Mouse (Mus musculus) intestine, postnatal 0 days (tissue): Measurements from ENCODE around the gene Atf2. TPM values are rescaled to one million over a fixed set of nuclear protein-coding genes. Genes with fewer than 3 reads are reported as not detected.

Experiments used
- ATAC-seq: fragments of 200-750 bp; cut with Nextera tagmentation; 2 replicates; pipeline ENCODE4 v1.8.0; 2017; ENCODE audit warnings: mild to moderate bottlenecking, moderate TSS enrichment, moderate library complexity
- H3K27ac ChIP-seq: fragments of 300-500 bp; sonication (generic); 2 replicates; pipeline ENCODE4 v1.5.1; 2014; ENCODE audit warnings: mild to moderate bottlenecking, low read depth, low read length, moderate library complexity
- H3K27me3 ChIP-seq: fragments of 300-500 bp; sonication (generic); replicated peaks from 2 replicates; pipeline ENCODE4 v1.6.1; 2014; ENCODE audit warnings: low read length, mixed read lengths; ENCODE audit not compliant: control insufficient read depth, insufficient read depth
- H3K36me3 ChIP-seq: fragments of 300-500 bp; sonication (generic); 2 replicates; pipeline ENCODE4 v1.6.1; 2014; ENCODE audit warnings: mild to moderate bottlenecking, moderate library complexity; ENCODE audit not compliant: control insufficient read depth, insufficient read depth
- H3K4me1 ChIP-seq: fragments of 300-500 bp; sonication (generic); replicated peaks from 2 replicates; pipeline ENCODE4 v1.6.1; 2014; ENCODE audit warnings: antibody characterized with exemption, low read length, mixed read lengths; ENCODE audit not compliant: control insufficient read depth, insufficient read depth
- H3K4me2 ChIP-seq: fragments of 300-500 bp; sonication (generic); replicated peaks from 2 replicates; pipeline ENCODE4 v1.6.1; 2014; ENCODE audit warnings: low read depth, mild to moderate bottlenecking, moderate library complexity
- H3K4me3 ChIP-seq: fragments of 300-500 bp; sonication (generic); 2 replicates; pipeline ENCODE4 v1.5.1; 2014; ENCODE audit warnings: low read depth, low read length
- H3K9ac ChIP-seq: fragments of 300-500 bp; sonication (generic); 2 replicates; pipeline ENCODE4 v1.6.1; 2014; ENCODE audit warnings: mild to moderate bottlenecking, low read depth, low read length
- H3K9me3 ChIP-seq: fragments of 300-500 bp; sonication (generic); 2 replicates; pipeline ENCODE4 v1.6.1; 2016; ENCODE audit warnings: mixed run types; ENCODE audit not compliant: control insufficient read depth
- CTCF ChIP-seq: sonication (generic); IDR thresholded peaks from 2 replicates; pipeline ENCODE4 v1.5.1; 2016; ENCODE audit warnings: low read depth, mild to moderate bottlenecking, control low read depth, antibody characterized with exemption, moderate library complexity
- WGBS: fragments of 180-500 bp; shearing (Covaris S2); extraction: QIAGEN DNeasy Blood & Tissue Kit; methylation state at CpG from one replicate; pipeline ENCODE4 v1.1.7; 2014; 5-methylcytosine and 5-hydroxymethylcytosine counted together
- polyA plus RNA-seq: library from polyadenylated mRNA; unstranded; fragments of >200 nt; fragmentation: Nextera tagmentation; extraction: Ambion mirVana; gene quantifications from 2 replicates; pipeline ENCODE4 v1.2.1, GENCODE M21; 2015

The Atf2 gene
- polyA plus RNA-seq, 1 experiment from 2014 or later = 24.2 TPM

DNA sequence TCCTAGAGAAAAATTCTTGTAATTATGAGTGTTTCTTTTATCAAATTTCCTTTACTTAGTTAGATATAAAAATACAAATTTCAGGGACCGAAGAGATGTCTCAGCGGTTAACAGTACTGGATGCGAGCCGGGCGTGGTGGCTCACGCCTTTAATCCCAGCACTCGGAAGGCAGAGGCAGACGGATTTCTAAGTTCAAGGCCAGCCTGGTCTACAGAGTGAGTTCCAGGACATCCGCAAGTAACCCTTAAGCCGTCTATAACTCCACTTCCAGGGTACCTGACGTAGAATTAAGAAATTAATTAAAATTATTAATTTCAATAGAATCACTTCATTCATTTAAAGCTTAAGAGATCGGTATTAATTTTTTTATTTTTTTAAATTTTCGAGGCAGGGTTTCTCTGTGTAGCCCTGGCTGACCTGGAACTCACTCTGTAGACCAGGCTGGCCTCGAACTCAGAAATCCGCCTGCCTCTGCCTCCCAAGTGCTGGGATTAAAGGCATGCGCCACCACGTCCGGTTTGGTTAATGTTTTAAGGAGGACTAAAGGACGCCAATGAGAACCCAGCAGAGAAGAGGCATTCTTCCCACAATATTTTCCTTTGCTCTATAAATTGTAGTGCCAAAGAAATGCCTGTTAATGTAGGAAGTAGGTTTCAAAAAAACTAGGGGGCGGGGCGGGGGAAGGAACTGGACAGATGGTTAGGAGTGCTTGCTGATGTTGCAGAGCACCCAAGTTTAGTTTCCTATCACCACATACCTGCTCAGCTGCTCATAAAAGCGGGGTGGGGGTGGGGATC lies 1.2 kb upstream of the Atf2 start:
- H3K9ac ChIP-seq = peak overlapping the region; percentile 48; the same call in 1 of the 2 replicates
- H3K4me3 ChIP-seq = peak overlapping the region; percentile 100
- no peaks in the 10 kb centered on the region for H3K9me3 ChIP-seq
- TF ChIP-seq CTCF = no peak
- no peak overlapping the region for H3K27ac ChIP-seq
- no peaks in the 10 kb centered on the region for H3K36me3 ChIP-seq
- H3K27me3 ChIP-seq = no peaks in the 10 kb centered on the region
- WGBS = 61% methylated on average over 22 of the region's 22 CpGs
- no peak for ATAC-seq
- peak overlapping the region; percentile 74 for H3K4me2 ChIP-seq
- H3K4me1 ChIP-seq = no peaks in the 10 kb centered on the region

DNA sequence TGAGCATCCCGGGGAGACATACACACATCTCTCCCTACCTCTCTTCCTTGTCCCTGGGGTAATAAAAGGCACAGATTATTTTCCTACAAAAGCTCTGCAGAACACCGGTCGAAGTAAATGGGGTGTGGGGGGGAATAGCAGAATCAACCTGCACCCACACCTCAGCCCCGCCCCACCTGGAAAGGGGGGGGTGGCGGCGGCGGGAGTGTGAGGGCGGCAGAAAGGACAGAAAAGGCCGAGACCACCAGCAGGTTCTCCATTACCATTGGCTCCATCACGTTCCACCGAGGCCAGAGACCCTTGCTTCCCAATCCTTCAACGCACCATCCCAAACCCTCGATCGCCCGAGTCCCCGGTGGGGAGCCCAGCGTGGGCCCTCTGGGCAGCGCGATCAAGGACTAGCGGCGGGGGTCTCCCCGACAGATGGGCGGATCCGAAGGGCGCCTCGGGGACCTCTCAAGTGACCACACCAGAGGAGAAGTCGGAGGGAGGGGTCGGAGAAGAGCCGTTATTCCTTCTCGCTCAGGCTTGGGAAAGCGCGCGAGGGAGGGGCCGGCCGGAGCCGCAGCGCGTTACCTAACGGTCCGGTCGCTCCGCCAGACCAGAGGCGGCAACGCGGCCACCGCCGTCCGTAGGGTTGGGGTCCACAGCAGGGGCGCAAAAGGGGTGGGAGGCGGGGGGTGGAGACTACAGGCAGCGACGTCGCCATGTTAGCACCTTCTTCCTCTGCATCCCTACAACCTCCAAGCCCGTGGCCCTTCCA lies 557 bp downstream of the Atf2 start:
- H3K9ac ChIP-seq = peak overlapping the region; percentile 97
- TF ChIP-seq CTCF = no peak
- ATAC-seq = peak; percentile 26
- no peaks in the 10 kb centered on the region for H3K36me3 ChIP-seq
- no peaks in the 10 kb centered on the region for H3K27me3 ChIP-seq
- WGBS = 0% methylated on average over 54 of the region's 54 CpGs
- peak overlapping the region; percentile 100 for H3K4me3 ChIP-seq
- peak overlapping the region; percentile 89 for H3K27ac ChIP-seq
- no peaks in the 10 kb centered on the region for H3K9me3 ChIP-seq
- peak overlapping the region; percentile 91 for H3K4me2 ChIP-seq
- no peaks in the 10 kb centered on the region for H3K4me1 ChIP-seq

DNA sequence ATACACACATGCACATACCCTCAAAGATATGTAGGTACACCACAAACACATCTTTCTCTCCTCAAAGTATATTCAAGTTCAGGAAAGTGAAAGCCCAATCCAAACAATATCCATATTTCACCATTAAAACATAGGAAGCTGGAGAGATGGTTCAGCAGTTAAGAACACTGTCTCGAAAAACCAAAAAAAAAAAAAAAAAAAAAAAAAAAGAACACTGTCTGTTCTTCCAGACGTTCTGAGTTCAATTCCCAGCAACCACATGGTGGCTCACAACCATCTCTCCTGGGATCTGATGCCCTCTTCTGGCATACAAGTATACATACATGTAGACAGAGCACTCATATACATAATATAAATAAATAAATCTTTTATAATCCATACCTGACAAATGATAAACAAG lies 6.4 kb downstream of the Atf2 start:
- no peaks in the 10 kb centered on the region for H3K36me3 ChIP-seq
- no peaks in the 10 kb centered on the region for H3K27me3 ChIP-seq
- TF ChIP-seq CTCF = no peak
- H3K4me1 ChIP-seq = no peaks in the 10 kb centered on the region
- no peak overlapping the region for H3K27ac ChIP-seq
- no peak overlapping the region for H3K9ac ChIP-seq
- H3K4me2 ChIP-seq = no peak overlapping the region
- H3K9me3 ChIP-seq = no peaks in the 10 kb centered on the region
- ATAC-seq = no peak
- H3K4me3 ChIP-seq = no peak overlapping the region
- WGBS = 70% methylated on average over 2 of the region's 2 CpGs

DNA sequence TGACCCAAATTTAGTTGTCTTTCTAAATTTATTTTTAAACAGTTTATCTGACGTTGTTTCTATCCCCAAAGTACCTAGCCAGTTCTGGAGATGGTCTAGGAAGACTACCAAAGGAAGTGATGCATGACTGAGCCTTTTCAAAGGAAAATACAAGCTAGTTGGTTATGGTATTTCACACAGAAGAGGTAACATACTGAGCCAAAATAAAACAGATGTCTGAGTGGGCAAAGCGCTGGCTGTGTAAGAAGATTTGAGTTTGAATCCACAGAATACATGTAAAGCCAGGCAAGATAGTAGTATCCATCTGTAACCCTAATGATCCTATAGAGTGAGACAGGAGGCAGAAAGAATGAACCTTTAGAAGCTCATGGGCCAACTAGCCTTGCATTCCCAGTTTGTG lies 14.5 kb downstream of the Atf2 start:
- no peak for ATAC-seq
- Histone ChIP-seq H3K4me1 (no peaks in the 10 kb centered on the region), H3K9me3 (no peaks in the 10 kb centered on the region), H3K9ac (no peak overlapping the region), H3K27ac (no peak overlapping the region), H3K4me3 (no peak overlapping the region), H3K4me2 (no peak overlapping the region), H3K36me3 (peaks cover 12% of the 10 kb centered on the region; the same call in 1 of the 2 replicates), H3K27me3 (no peaks in the 10 kb centered on the region)
- TF ChIP-seq CTCF = no peak
- 94% methylated on average over 2 of the region's 2 CpGs for WGBS

DNA sequence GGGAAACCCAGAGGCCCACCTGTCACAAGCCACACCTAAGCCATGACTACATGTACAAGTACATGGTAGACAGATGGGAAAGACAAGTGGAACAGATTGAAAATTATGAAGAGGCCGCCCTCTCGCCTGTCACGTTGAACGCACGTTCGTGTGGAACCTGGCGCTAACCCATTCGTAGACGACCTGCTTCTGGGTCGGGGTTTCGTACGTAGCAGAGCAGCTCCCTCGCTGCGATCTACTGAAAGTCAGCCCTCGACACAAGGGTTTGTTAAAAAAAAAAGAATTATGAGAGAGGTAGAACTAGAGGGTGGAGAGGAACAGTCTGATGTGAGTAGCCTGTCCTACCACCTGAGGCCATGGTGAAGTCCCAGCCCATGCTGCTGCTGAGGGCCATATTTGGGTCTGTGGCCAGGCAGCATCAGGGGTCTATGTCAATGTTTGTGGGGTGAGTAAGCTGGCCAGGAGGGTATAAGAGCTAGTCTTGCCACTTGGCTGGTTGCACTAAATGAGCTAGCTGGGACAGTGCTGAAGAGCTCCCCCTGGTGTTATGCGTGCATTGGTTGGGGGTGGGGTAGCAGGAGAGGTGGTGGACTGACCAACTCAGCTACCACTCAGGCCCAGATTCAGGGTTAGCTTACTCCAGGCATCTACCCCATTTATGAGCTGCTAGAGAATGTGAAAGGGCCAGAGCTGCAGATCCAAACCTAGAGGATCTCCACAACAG lies 24.5 kb downstream of the Atf2 start:
- Histone ChIP-seq H3K4me2 (no peak overlapping the region), H3K27ac (no peak overlapping the region), H3K36me3 (peaks cover 19% of the 10 kb centered on the region), H3K9me3 (no peaks in the 10 kb centered on the region), H3K27me3 (no peaks in the 10 kb centered on the region), H3K4me3 (no peak overlapping the region), H3K9ac (no peak overlapping the region), H3K4me1 (no peaks in the 10 kb centered on the region)
- TF ChIP-seq CTCF = peak; percentile 74
- ATAC-seq = no peak
- 79% methylated on average over 16 of the region's 16 CpGs for WGBS

DNA sequence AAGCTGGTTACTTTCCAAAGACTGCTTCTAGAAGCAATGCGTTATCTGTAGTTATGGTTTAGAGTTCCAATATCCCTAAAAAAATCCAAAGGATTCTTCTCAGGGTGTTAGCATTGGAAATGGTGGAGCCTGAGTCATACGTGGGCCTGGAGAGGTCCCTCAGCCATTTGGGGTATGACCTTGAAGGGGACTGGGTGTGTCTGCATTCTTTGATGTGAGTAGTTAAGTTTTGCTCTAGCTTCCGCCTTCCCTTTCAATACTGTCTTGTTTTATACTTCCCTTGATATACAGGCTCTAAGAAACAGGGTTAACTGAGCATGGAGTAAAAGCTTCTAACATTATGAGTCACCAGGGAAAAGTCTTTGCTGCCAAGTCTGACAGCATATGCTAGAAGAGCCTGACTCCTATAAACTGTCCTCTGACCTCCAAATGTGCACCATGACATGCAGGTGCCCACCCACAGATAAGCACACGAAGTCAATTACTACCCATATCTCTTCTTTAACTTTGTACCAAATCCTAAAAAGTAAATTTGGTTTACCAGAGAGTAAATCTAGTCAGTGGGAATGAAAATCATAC lies 32.3 kb downstream of the Atf2 start:
- Histone ChIP-seq H3K27ac (no peak overlapping the region), H3K4me3 (no peak overlapping the region), H3K27me3 (no peaks in the 10 kb centered on the region), H3K9me3 (no peaks in the 10 kb centered on the region), H3K9ac (no peak overlapping the region), H3K4me1 (no peaks in the 10 kb centered on the region), H3K36me3 (no peaks in the 10 kb centered on the region), H3K4me2 (no peak overlapping the region)
- 60% methylated on average over 4 of the region's 4 CpGs for WGBS
- no peak for TF ChIP-seq CTCF
- ATAC-seq = no peak
